Mouse (Mus musculus) G1E (cell line): Measurements from ENCODE around the gene Vps52. TPM values are rescaled to one million over a fixed set of nuclear protein-coding genes. Genes with fewer than 3 reads are reported as not detected.

ENCODE experiments used
- ATAC-seq: 2 replicates; pipeline ENCODE4 v1.8.0; 2016; ENCODE audit warnings: mild to moderate bottlenecking; ENCODE audit not compliant: insufficient number of reproducible peaks, poor library complexity, low FRiP score, severe bottlenecking; ENCODE audit errors: extremely low read depth
- DNase-seq: peaks from one replicate; pipeline ENCODE4 v3.0.0; 2012; ENCODE audit warnings: low spot score
- H3K27me3 ChIP-seq: 2 replicates; pipeline ENCODE4 v1.6.1; 2012; ENCODE audit warnings: mild to moderate bottlenecking, low read length, inconsistent platforms; ENCODE audit not compliant: insufficient read depth
- H3K36me3 ChIP-seq: replicated peaks from 2 replicates; pipeline ENCODE3; 2012; ENCODE audit warnings: mild to moderate bottlenecking, inconsistent platforms
- H3K4me1 ChIP-seq: 2 replicates; pipeline ENCODE4 v1.6.1; 2012; ENCODE audit warnings: low read depth, low read length, inconsistent platforms, mixed read lengths; ENCODE audit not compliant: insufficient read depth
- H3K4me3 ChIP-seq: 2 replicates; pipeline ENCODE4 v1.5.1; 2012; ENCODE audit warnings: low read depth, mild to moderate bottlenecking, inconsistent platforms, low read length, moderate library complexity, mixed read lengths
- H3K9me3 ChIP-seq: replicated peaks from 2 replicates; pipeline ENCODE4 v1.6.1; 2012; ENCODE audit warnings: inconsistent platforms
- CTCF ChIP-seq: IDR thresholded peaks from 2 replicates; pipeline ENCODE4 v1.5.1; 2012; ENCODE audit warnings: low read depth, low read length, inconsistent platforms, mixed read lengths
- GATA1 ChIP-seq: IDR thresholded peaks from 2 replicates; pipeline ENCODE4 v1.6.1; 2012; ENCODE audit warnings: borderline replicate concordance, low read length, inconsistent platforms, mixed read lengths
- GATA2 ChIP-seq: IDR thresholded peaks from 2 replicates; pipeline ENCODE4 v1.6.1; 2012; ENCODE audit warnings: low read depth, low read length, inconsistent platforms, borderline replicate concordance
- POLR2AphosphoS5 ChIP-seq: IDR thresholded peaks from 2 replicates; pipeline ENCODE4 v1.6.1; 2012; ENCODE audit warnings: low read depth, low read length, inconsistent platforms; ENCODE audit not compliant: insufficient replicate concordance
- TAL1 ChIP-seq: conservative IDR thresholded peaks from 2 replicates; pipeline ENCODE4 v1.6.1; 2012; ENCODE audit warnings: low read depth, low read length, inconsistent platforms, mixed read lengths
- polyA plus RNA-seq: library from polyadenylated mRNA; stranded (reverse); fragments of >175 nt; gene quantifications from 2 replicates; pipeline ENCODE4 v1.2.3, GENCODE M21; 2012
- total RNA-seq, 2 experiments: library from RNA; stranded (forward) in 1 of 2; stranded (reverse) in 1 of 2; fragments of 200-1000 nt in 1 of 2; fragments of >200 nt in 1 of 2; fragmentation: Nextera tagmentation in 1 of 2; gene quantifications; 2 replicates each; pipeline ENCODE4 v1.2.3; 2014 to 2017

The Vps52 gene
- total and polyA plus RNA-seq, 3 experiments: 19.8 to 48.9 (median 30.0) TPM

GRCm38 (mm10) chr17:33916294-33916693 lies 39.3 kb upstream of the Vps52 start:
- H3K9me3 ChIP-seq: peaks cover 19% of the 10 kb centered on the region
- no peaks in the 10 kb centered on the region for H3K27me3 ChIP-seq
- ATAC-seq (no peak), DNase-seq (peak; percentile 73)
- H3K36me3 ChIP-seq: peaks cover 67% of the 10 kb centered on the region
- peaks cover 85% of the 10 kb centered on the region for H3K4me1 ChIP-seq
- TF ChIP-seq TAL1: no peak
- TF ChIP-seq GATA2: no peak
- no peak for TF ChIP-seq POLR2AphosphoS5
- TF ChIP-seq CTCF: no peak
- no peak for TF ChIP-seq GATA1
- peak overlapping the region; percentile 70 for H3K4me3 ChIP-seq

DNA sequence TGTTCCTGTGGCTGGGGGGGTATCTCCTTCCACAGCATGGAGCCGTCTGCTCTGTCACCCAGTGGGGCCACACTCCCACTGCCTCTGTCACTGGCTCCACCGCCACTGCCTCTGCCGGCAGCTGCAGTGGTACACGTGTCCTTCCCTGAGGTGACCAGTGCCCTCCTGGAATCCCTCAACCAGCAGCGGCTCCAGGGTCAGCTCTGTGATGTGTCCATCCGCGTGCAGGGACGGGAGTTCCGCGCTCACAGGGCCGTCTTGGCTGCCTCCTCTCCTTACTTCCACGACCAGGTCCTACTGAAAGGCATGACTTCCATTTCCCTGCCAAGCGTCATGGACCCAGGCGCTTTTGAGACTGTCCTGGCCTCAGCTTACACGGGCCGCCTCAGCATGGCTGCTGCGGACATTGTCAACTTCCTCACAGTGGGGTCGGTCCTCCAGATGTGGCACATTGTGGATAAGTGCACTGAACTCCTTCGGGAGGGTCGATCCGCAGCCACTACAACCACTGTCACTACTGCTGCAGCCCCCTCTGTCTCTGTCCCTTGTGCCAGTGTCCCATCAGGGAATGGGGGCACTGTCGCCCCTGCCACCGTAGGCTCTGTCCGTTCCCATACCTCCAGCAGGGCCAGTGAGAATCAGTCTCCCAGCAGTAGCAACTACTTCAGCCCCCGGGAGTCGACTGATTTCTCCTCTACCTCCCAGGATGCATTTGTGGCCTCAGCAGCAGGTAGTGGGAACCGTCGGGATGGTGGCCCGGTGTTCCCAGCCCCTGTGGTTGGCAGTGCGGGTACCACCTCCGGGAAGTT lies 38.6 kb upstream of the Vps52 start:
- Histone ChIP-seq H3K27me3 (no peaks in the 10 kb centered on the region), H3K36me3 (peaks cover 67% of the 10 kb centered on the region), H3K9me3 (peaks cover 19% of the 10 kb centered on the region), H3K4me3 (peak overlapping the region; percentile 70), H3K4me1 (peaks cover 84% of the 10 kb centered on the region)
- TF ChIP-seq CTCF (no peak), GATA1 (no peak), GATA2 (no peak), TAL1 (no peak), POLR2AphosphoS5 (no peak)
- DNase-seq: no peak
- ATAC-seq: no peak

GRCm38 (mm10) chr17:33917656-33918292 lies 37.8 kb upstream of the Vps52 start:
- TF ChIP-seq CTCF: no peak
- TF ChIP-seq GATA1: no peak
- no peak for TF ChIP-seq TAL1
- no peak for TF ChIP-seq POLR2AphosphoS5
- TF ChIP-seq GATA2: no peak
- no peaks in the 10 kb centered on the region for H3K27me3 ChIP-seq
- H3K36me3 ChIP-seq: peaks cover 66% of the 10 kb centered on the region
- DNase-seq (no peak), ATAC-seq (no peak)
- peaks cover 19% of the 10 kb centered on the region for H3K9me3 ChIP-seq
- H3K4me3 ChIP-seq: peak overlapping the region; percentile 92; the same call in 1 of the 2 replicates
- H3K4me1 ChIP-seq: peaks cover 83% of the 10 kb centered on the region

- Histone ChIP-seq H3K27me3 (no peaks in the 10 kb centered on the region), H3K9me3 (peaks cover 19% of the 10 kb centered on the region), H3K36me3 (peaks cover 64% of the 10 kb centered on the region), H3K4me1 (peaks cover 79% of the 10 kb centered on the region), H3K4me3 (peak overlapping the region; percentile 92)
- ATAC-seq (no peak), DNase-seq (peak; percentile 48)
- no peak for TF ChIP-seq GATA1
- no peak for TF ChIP-seq CTCF
- TF ChIP-seq POLR2AphosphoS5: no peak
- TF ChIP-seq TAL1: no peak
- no peak for TF ChIP-seq GATA2
Measured at GRCm38 (mm10) chr17:33918293-33919203, 37.1 kb upstream of the Vps52 start.

DNA sequence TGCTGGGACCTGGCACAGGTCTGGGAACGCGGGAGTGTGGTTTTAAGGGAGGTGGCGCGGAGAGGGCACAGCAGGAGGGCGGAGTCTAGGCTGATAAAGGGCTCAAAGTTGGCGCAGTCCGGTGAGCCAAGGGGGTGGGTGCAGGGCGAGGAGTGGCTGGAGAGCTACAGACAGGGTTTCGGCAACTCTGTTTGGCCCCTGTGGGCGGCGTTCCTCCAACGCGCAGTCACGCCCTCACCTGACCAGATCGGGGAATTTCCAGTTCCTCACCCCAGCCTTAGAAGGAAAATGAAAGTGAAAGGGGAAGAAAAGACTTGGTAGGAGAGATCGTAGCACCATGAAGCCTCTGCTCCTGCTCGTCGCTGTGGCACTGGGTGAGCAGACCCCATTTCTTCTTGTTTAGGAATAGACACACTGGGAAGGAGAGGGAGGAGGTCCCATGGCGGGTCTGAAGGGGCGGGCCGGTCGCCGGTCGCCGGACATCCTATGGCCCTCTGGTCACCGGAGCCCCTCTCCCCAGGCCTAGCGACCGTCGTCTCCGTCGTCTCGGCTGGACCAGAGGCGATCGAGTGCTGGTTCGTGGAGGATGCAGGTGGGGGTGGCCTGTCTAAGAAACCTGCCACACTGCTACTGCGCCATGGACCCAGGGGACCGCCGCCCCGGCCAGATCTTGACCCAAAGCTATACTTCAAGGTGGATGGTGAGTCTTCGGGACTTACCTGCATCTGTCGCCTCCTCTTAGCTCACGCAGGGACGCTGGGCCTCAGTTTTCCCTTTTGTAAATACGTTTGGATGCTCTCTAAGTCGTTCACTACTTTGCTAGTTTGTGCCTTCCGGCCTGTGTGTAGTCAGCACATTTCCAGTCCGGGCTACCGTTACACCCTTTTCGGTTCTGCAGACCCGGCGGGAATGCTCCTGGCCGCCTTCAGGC lies 36.0 kb upstream of the Vps52 start:
- TF ChIP-seq GATA1: no peak
- H3K36me3 ChIP-seq: peaks cover 62% of the 10 kb centered on the region
- DNase-seq: peak; percentile 66

More for the DNA sequence above, 36.0 kb upstream of the Vps52 start:
- Histone ChIP-seq H3K9me3 (peaks cover 19% of the 10 kb centered on the region), H3K4me3 (peak overlapping the region; percentile 92), H3K27me3 (no peaks in the 10 kb centered on the region), H3K4me1 (peaks cover 77% of the 10 kb centered on the region)
- peak; percentile 46 for ATAC-seq
